Mouse (Mus musculus) G1E-ER4 (cell line): ENCODE measurements around the gene Slc24a3. TPM values are rescaled to one million over a fixed set of nuclear protein-coding genes. Genes with fewer than 3 reads are reported as not detected.

Experiments
- GATA1 ChIP-seq: IDR thresholded peaks from one replicate; pipeline ENCODE4 v1.8.0; 2012; ENCODE audit warnings: low read length, inconsistent platforms
- polyA plus RNA-seq: library from polyadenylated mRNA; stranded (reverse); fragments of >175 nt; gene quantifications from 2 replicates; pipeline ENCODE4 v1.2.3, GENCODE M21; 2012

The Slc24a3 gene
- polyA plus RNA-seq, 1 experiment: not detected

DNA sequence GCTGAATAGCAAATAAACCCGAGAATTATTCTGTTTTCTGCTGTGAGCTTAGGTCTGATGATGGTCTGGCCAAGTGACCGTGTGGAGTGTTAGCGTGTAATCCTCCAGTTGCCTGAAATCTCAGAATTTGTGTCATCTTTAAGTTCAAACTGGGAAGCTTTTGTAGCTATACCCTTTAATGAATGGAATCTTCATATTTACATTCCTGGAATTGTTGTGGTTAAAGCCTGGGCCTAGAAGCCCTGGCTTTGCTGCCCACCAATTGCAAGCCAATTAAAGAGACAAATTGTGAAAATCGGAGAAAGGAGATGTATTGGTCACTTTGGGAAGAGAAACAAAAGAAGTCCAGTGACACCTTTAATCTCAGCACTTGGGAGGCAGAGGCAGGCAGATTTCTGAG, 514.1 kb downstream of the Slc24a3 start:
- no peak for TF ChIP-seq GATA1

DNA sequence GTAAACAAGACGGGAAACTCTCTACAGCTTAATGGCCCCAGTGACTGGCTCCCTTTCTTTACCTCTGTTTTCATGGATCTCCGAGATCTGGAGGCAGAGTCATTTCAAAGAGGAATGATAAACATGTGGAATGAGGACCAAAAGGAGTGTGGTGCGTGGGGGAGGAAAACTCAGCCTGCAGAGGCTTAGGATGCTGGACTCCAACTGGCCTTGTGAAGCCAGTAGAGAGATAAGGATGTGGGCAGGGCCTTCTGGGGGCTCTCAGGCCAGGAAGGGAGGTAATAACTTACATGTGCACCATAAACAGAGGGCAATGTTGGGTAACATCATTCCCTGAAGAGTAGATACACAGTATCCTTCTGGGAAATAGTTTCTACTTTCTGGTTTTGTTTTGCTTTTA, 515.4 kb downstream of the Slc24a3 start:
- no peak for TF ChIP-seq GATA1

- TF ChIP-seq GATA1: no peak
Measured at GRCm38 (mm10) chr2:145683536-145683935, 516.0 kb downstream of the Slc24a3 start.

- TF ChIP-seq GATA1: no peak
Measured at GRCm38 (mm10) chr2:145684151-145684550, 516.6 kb downstream of the Slc24a3 start.

DNA sequence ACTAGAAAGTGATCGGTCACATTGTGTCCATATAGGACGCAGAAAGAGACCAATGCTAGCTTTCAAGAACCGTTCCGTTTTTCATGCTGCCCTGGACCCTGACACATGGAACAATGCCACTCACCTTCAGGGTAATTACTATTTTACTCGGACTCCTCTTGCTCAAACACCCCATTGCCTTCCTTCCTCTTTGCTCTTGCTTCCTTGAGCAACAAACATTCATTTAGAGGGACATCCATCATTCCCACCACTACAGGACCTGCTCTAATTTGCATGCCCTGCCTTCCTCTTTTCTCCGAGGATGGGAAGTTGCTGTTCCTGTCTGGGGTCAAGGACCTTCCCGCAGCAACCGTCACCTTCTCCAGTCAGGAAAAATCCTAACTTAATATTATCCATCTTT, 517.3 kb downstream of the Slc24a3 start:
- no peak for TF ChIP-seq GATA1

- no peak for TF ChIP-seq GATA1
Measured at GRCm38 (mm10) chr2:145686017-145686416, 518.5 kb downstream of the Slc24a3 start.

DNA sequence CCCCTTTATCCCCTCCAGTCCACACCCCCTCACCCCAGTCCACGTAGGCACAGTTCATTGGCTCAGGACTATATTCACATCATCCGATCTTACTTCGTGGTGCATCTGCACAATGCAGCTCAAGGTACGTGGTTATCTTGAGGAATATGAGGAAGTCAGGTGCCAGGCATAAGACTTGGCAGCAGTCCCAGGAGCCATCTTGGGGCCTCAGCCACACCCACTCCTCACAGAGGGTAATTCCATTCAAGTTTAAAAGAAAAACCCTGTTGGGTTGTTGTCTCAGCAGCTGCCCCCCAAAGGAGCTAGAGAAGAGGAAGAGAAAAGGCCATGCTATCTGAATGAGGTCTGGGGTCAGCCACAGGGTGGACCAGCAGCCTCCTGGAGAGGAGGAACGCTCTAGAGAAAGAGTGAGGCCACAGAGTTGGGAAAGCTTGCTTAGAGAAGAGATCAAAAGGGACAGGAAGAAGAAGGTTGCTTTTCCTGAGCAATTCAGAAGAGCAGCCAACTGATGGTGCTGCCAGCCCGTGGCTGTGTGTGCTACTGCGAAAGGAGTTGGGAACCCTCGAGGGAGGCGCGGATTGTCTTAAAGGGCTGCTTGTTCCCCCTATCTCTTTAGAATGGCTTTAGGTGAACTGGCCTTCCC, 523.9 kb downstream of the Slc24a3 start:
- no peak for TF ChIP-seq GATA1
